Mouse (Mus musculus) ES-E14 (cell line): ENCODE results near the gene Dand5. TPM values are rescaled to one million over a fixed set of nuclear protein-coding genes. Genes with fewer than 3 reads are reported as not detected.

Experiments
- DNase-seq: peaks from one replicate; pipeline ENCODE4 v3.0.0-alpha.2; 2013; ENCODE audit warnings: low read depth, low spot score
- H3K27ac ChIP-seq: 2 replicates; pipeline ENCODE4 v1.5.1; 2012; ENCODE audit warnings: low read depth, mild to moderate bottlenecking, low read length, moderate library complexity, mixed read lengths; ENCODE audit not compliant: poor library complexity, insufficient read depth, severe bottlenecking
- H3K36me3 ChIP-seq: 2 replicates; pipeline ENCODE4 v1.6.1; 2012; ENCODE audit warnings: mild to moderate bottlenecking, low read length, moderate library complexity, mixed read lengths; ENCODE audit not compliant: control insufficient read depth, poor library complexity, insufficient read depth, severe bottlenecking
- H3K4me1 ChIP-seq, 2 experiments: fragments of 150-350 bp in 1 of 2; sonication (generic) in 1 of 2; 2 replicates each; pipeline ENCODE4 v1.6.1; 2012; ENCODE audit warnings: low read length in 2 of 2, mild to moderate bottlenecking in 1 of 2, mixed read lengths in 1 of 2; ENCODE audit not compliant: control insufficient read depth in 2 of 2, insufficient read depth in 2 of 2, poor library complexity in 1 of 2
- H3K4me3 ChIP-seq, 2 experiments: fragments of 150-350 bp in 1 of 2; sonication (generic) in 1 of 2; 2 replicates each; pipeline ENCODE4 v1.5.1; 2012; ENCODE audit warnings: low read length in 2 of 2, low read depth in 1 of 2, mild to moderate bottlenecking in 1 of 2, mixed read lengths in 1 of 2; ENCODE audit not compliant: insufficient read depth in 1 of 2, poor library complexity in 1 of 2, severe bottlenecking in 1 of 2
- H3K9ac ChIP-seq: 2 replicates; pipeline ENCODE4 v1.6.1; 2012; ENCODE audit warnings: low read depth, mild to moderate bottlenecking, low read length, mixed read lengths; ENCODE audit not compliant: poor library complexity, insufficient read depth, severe bottlenecking
- H3K9me3 ChIP-seq: fragments of 150-350 bp; sonication (generic); 2 replicates; pipeline ENCODE4 v1.6.1; 2012; ENCODE audit warnings: low read depth, mild to moderate bottlenecking, low read length; ENCODE audit not compliant: control insufficient read depth, insufficient read depth
- CHD2 ChIP-seq: IDR thresholded peaks from 2 replicates; pipeline ENCODE4 v1.6.1; 2014; ENCODE audit warnings: mild to moderate bottlenecking, low read depth, low read length, inconsistent platforms
- HCFC1 ChIP-seq: IDR thresholded peaks from 2 replicates; pipeline ENCODE4 v1.6.1; 2012; ENCODE audit warnings: low read length, inconsistent platforms, borderline replicate concordance; ENCODE audit not compliant: insufficient read depth
- MAFK ChIP-seq: IDR thresholded peaks from 2 replicates; pipeline ENCODE4 v1.6.1; 2014; ENCODE audit warnings: mild to moderate bottlenecking, low read depth, low read length, inconsistent platforms; ENCODE audit not compliant: insufficient read depth
- ZC3H11A ChIP-seq: IDR thresholded peaks from 2 replicates; pipeline ENCODE4 v1.6.1; 2012; ENCODE audit warnings: low read depth, mild to moderate bottlenecking, inconsistent platforms, low read length, borderline replicate concordance
- ZNF384 ChIP-seq: IDR thresholded peaks from 2 replicates; pipeline ENCODE4 v1.6.1; 2012; ENCODE audit warnings: low read depth, low read length, inconsistent platforms
- in situ Hi-C, 2 experiments: fragments of 600-800 bp; cut with MboI; formaldehyde crosslinking; loops; one replicate each; pipeline ENCODE4 v1.15.1; 2025; ENCODE audit warnings: low sequenced_read_pairs in 2 of 2, inconsistent platforms in 1 of 2; ENCODE audit not compliant: unreplicated experiment in 2 of 2
- total RNA-seq: library from RNA; depleted of rRNA; stranded (reverse); fragments of 300-350 nt; gene quantifications from 2 replicates; pipeline ENCODE4 v1.2.3, GENCODE M21; 2012

The Dand5 gene
- total RNA-seq, 1 experiment, result 1.4 TPM

- peaks cover 2 to 8% of the 10 kb centered on the region in 2 experiments for H3K4me1 ChIP-seq
- H3K36me3 ChIP-seq, result no peaks in the 10 kb centered on the region
- peak overlapping the region in 1 of 2 experiments; percentile 30; a peak in 2 of 4 replicates for H3K4me3 ChIP-seq
- TF ChIP-seq ZNF384 (peak; percentile 35; the same call in 1 of the 2 replicates), MAFK (no peak)
- H3K9me3 ChIP-seq, result no peaks in the 10 kb centered on the region
- in situ Hi-C loops, result loop anchor here in 1 of 2 experiments (10.0 kb wide), 1 partner anchor 70 kb away; the partner anchor contains the start of gene Lyl1
- H3K9ac ChIP-seq, result no peak overlapping the region
- no peak for DNase-seq
- H3K27ac ChIP-seq, result no peak overlapping the region
These were observed 48.1 kb downstream of the Dand5 start for GRCm38 (mm10) chr8:84774473-84774911.

GRCm38 (mm10) chr8:84773833-84774232 lies 48.8 kb downstream of the Dand5 start:
- no peak overlapping the region for H3K9ac ChIP-seq
- H3K27ac ChIP-seq, result no peak overlapping the region
- H3K36me3 ChIP-seq, result no peaks in the 10 kb centered on the region
- TF ChIP-seq MAFK (no peak), HCFC1 (no peak), ZNF384 (no peak), ZC3H11A (no peak), CHD2 (no peak)
- DNase-seq, result no peak
- peak overlapping the region; percentile 24 to 37; a peak in 3 of 4 replicates for H3K4me3 ChIP-seq
- peaks cover 2 to 8% of the 10 kb centered on the region in 2 experiments for H3K4me1 ChIP-seq
- H3K9me3 ChIP-seq, result no peaks in the 10 kb centered on the region
- in situ Hi-C loops, result loop anchor here in 1 of 2 experiments (10.0 kb wide), 1 partner anchor 69 kb away; the partner anchor contains the start of gene Lyl1

- DNase-seq, result no peak
- Histone ChIP-seq H3K4me3 (no peak overlapping the region), H3K9me3 (no peaks in the 10 kb centered on the region), H3K4me1 (peaks cover 2 to 8% of the 10 kb centered on the region in 2 experiments), H3K27ac (no peak overlapping the region), H3K9ac (no peak overlapping the region), H3K36me3 (no peaks in the 10 kb centered on the region)
- TF ChIP-seq ZNF384 (no peak), CHD2 (no peak), HCFC1 (no peak), ZC3H11A (no peak), MAFK (no peak)
- in situ Hi-C loops, result loop anchor here in 1 of 2 experiments (10.0 kb wide), 1 partner anchor 69 kb away; the partner anchor contains the start of gene Lyl1
These were observed 49.3 kb downstream of the Dand5 start for GRCm38 (mm10) chr8:84773304-84773703.

DNA sequence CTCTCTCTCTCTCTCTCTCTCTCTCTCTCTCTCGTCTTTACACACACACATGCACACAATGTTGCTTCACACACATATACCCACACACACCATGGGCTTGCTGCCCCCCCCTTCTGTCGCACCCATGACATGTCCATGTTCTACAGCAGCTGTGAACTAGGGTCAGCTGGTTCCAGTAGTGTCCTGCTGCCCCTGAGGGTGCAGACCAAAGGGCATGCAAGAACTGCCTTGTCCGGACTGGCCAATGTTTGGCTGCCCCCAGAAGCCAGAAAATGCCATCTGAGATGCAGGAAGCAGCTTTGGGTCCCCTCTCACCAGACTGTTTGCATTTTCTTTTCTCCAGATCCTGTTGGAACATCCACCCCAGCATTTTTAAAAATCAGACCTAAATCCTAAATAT lies 50.0 kb downstream of the Dand5 start:
- Histone ChIP-seq H3K9ac (no peak overlapping the region), H3K36me3 (no peaks in the 10 kb centered on the region), H3K4me3 (no peak overlapping the region), H3K4me1 (peaks cover 2 to 8% of the 10 kb centered on the region in 2 experiments), H3K27ac (no peak overlapping the region), H3K9me3 (no peaks in the 10 kb centered on the region)
- no peak for DNase-seq
- TF ChIP-seq MAFK, result no peak
- TF ChIP-seq CHD2, result no peak
- TF ChIP-seq ZC3H11A, result no peak
- TF ChIP-seq HCFC1, result no peak
- TF ChIP-seq ZNF384, result no peak
- in situ Hi-C loops, result loop anchor here in 1 of 2 experiments (10.0 kb wide), 1 partner anchor 68 kb away; the partner anchor contains the start of gene Lyl1

DNA sequence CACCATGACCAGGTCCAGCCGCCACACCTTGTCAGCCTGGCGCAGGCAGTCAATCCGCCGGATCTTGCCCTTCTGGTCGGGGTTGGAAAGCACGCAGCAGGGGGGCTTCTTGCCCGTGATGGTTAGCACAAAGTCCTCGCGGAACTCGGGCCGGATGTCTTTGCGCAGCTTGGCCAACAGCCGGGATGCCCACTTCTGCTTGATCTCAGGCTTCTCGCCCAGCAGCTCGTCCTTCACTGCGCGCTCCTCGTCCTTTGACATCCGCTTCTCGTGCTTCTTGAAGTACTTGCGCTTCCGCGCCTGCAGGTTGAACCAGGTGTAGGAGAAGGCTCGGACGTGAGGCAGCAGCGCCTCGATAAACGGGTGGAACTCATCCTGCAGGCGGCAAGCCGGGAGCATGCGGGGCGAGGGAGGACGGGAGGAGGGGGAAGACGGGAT lies 50.7 kb downstream of the Dand5 start:
- Histone ChIP-seq H3K4me1 (peaks cover 2 to 7% of the 10 kb centered on the region in 2 experiments), H3K36me3 (no peaks in the 10 kb centered on the region), H3K4me3 (peak overlapping the region in 1 of 2 experiments; percentile 2; a peak in 1 of 4 replicates), H3K9me3 (no peaks in the 10 kb centered on the region), H3K9ac (no peak overlapping the region), H3K27ac (no peak overlapping the region)
- DNase-seq, result no peak
- TF ChIP-seq ZC3H11A (no peak), CHD2 (no peak), HCFC1 (no peak), ZNF384 (no peak), MAFK (no peak)
- in situ Hi-C loops, result loop anchor here in 1 of 2 experiments (10.0 kb wide), 1 partner anchor 67 kb away; the partner anchor contains the start of gene Lyl1
